Mouse (Mus musculus): ENCODE measurements at regions not wholly inside any gene's neighbourhood (a gene's known extent, or its start where the extent isn't known, plus 50 kb on each side); places are given as distances from the start of the nearest gene placed in this dataset.

- TF ChIP-seq CTCF (IDR thresholded peaks at IDR 0.05; ENCODE audit: low read depth) (no peak), EP300 (optimal IDR thresholded peaks at IDR 0.05) (no peak)
Observed at GRCm38 (mm10) chr1:35981226-35981625, 87.0 kb upstream of the Hs6st1 start.

All from stomach, postnatal 0 days (tissue).